Mouse (Mus musculus) CH12.LX (cell line): ENCODE data around the gene Ctnnd2. TPM values are rescaled to one million over a fixed set of nuclear protein-coding genes. Genes with fewer than 3 reads are reported as not detected.

ENCODE experiments used
- DNase-seq: peaks from one replicate; pipeline ENCODE4 v3.0.0-alpha.2; 2013; ENCODE audit errors: extremely low read depth
- H3K27ac ChIP-seq: 2 replicates; pipeline ENCODE4 v1.5.1; 2012; ENCODE audit warnings: low read depth, mild to moderate bottlenecking, control low read depth, moderate library complexity; ENCODE audit not compliant: insufficient read depth
- H3K27me3 ChIP-seq: replicated peaks from 2 replicates; pipeline ENCODE3; 2012; ENCODE audit warnings: inconsistent platforms
- H3K36me3 ChIP-seq, 2 experiments: replicated peaks in 1 of 2; 2 replicates each; pipeline versions ENCODE3 to v1.6.1; 2012; ENCODE audit warnings: inconsistent platforms in 1 of 2, low read length in 1 of 2, mild to moderate bottlenecking in 1 of 2, mixed read lengths in 1 of 2, moderate library complexity in 1 of 2; ENCODE audit not compliant: control insufficient read depth in 1 of 2, insufficient read depth in 1 of 2
- H3K4me1 ChIP-seq, 2 experiments: 2 replicates each; pipeline ENCODE4 v1.6.1; 2012; ENCODE audit warnings: inconsistent platforms in 1 of 2, moderate library complexity in 1 of 2; ENCODE audit not compliant: insufficient read depth in 2 of 2, control insufficient read depth in 1 of 2
- H3K4me2 ChIP-seq: 2 replicates; pipeline ENCODE4 v1.6.1; 2012; ENCODE audit warnings: low read depth, mild to moderate bottlenecking, control low read depth; ENCODE audit not compliant: poor library complexity, insufficient read depth, severe bottlenecking
- H3K4me3 ChIP-seq, 3 experiments: fragments of 150-350 bp in 1 of 3; sonication (generic) in 1 of 3; replicated peaks in 1 of 3; 2 replicates each; pipeline versions ENCODE3 to v1.5.1; 2011 to 2012; ENCODE audit warnings: low read depth in 2 of 3, low read length in 2 of 3, mild to moderate bottlenecking in 2 of 3, moderate library complexity in 2 of 3, control low read depth in 1 of 3, improper control_type of control experiment in 1 of 3, inconsistent platforms in 1 of 3, mixed read lengths in 1 of 3; ENCODE audit not compliant: poor library complexity in 1 of 3
- H3K79me2 ChIP-seq: replicated peaks from 2 replicates; pipeline ENCODE4 v1.6.1; 2012; ENCODE audit warnings: mild to moderate bottlenecking, moderate library complexity; ENCODE audit not compliant: control insufficient read depth, poor library complexity, insufficient read depth, severe bottlenecking; ENCODE audit errors: extremely low read depth
- H3K9ac ChIP-seq: 2 replicates; pipeline ENCODE4 v1.6.1; 2012; ENCODE audit warnings: low read depth, mild to moderate bottlenecking, control low read depth, moderate library complexity; ENCODE audit not compliant: insufficient read depth
- H3K9me3 ChIP-seq: replicated peaks from 2 replicates; pipeline ENCODE3; 2012; ENCODE audit warnings: low read length, inconsistent platforms, mixed read lengths
- BHLHE40 ChIP-seq: IDR thresholded peaks from 2 replicates; pipeline ENCODE4 v1.6.1; 2011; ENCODE audit warnings: mild to moderate bottlenecking, low read depth, low read length, improper control_type of control experiment
- ELF1 ChIP-seq: IDR thresholded peaks from 2 replicates; pipeline ENCODE4 v1.6.1; 2014; ENCODE audit warnings: low read depth, mild to moderate bottlenecking, inconsistent platforms, low read length, improper control_type of control experiment
- ETS1 ChIP-seq: conservative IDR thresholded peaks from 2 replicates; pipeline ENCODE4 v1.6.1; 2012; ENCODE audit warnings: low read depth, mild to moderate bottlenecking, inconsistent platforms, low read length, improper control_type of control experiment, moderate library complexity
- GABPA ChIP-seq: IDR thresholded peaks from 2 replicates; pipeline ENCODE4 v1.6.1; 2012; ENCODE audit warnings: low read depth, low read length, improper control_type of control experiment, inconsistent platforms; ENCODE audit not compliant: insufficient replicate concordance
- HCFC1 ChIP-seq: IDR thresholded peaks from 2 replicates; pipeline ENCODE4 v1.6.1; 2012; ENCODE audit warnings: low read depth, mild to moderate bottlenecking, inconsistent platforms, low read length, improper control_type of control experiment
- JUN ChIP-seq: IDR thresholded peaks from 2 replicates; pipeline ENCODE4 v1.6.1; 2011; ENCODE audit warnings: low read depth, mild to moderate bottlenecking, low read length, improper control_type of control experiment, moderate library complexity; ENCODE audit not compliant: insufficient read depth
- JUND ChIP-seq: conservative IDR thresholded peaks from 2 replicates; pipeline ENCODE4 v1.6.1; 2011; ENCODE audit warnings: low read depth, low read length, improper control_type of control experiment
- MAX ChIP-seq: IDR thresholded peaks from 2 replicates; pipeline ENCODE4 v1.6.1; 2011; ENCODE audit warnings: low read length, improper control_type of control experiment
- MEF2A ChIP-seq: IDR thresholded peaks from 2 replicates; pipeline ENCODE4 v1.6.1; 2014; ENCODE audit warnings: low read depth, mild to moderate bottlenecking, inconsistent platforms, low read length, improper control_type of control experiment, borderline replicate concordance
- MXI1 ChIP-seq: IDR thresholded peaks from 2 replicates; pipeline ENCODE4 v1.6.1; 2011; ENCODE audit warnings: mild to moderate bottlenecking, low read depth, low read length, improper control_type of control experiment
- MYC ChIP-seq: IDR thresholded peaks from 2 replicates; pipeline ENCODE4 v1.6.1; 2011; ENCODE audit warnings: low read depth, mild to moderate bottlenecking, improper control_type of control experiment, low read length
- NRF1 ChIP-seq: IDR thresholded peaks from 2 replicates; pipeline ENCODE4 v1.6.1; 2014; ENCODE audit warnings: low read depth, mild to moderate bottlenecking, inconsistent platforms, low read length, improper control_type of control experiment, moderate library complexity
- POLR2A ChIP-seq: IDR thresholded peaks from 2 replicates; pipeline ENCODE4 v1.6.1; 2011; ENCODE audit warnings: low read depth, mild to moderate bottlenecking, improper control_type of control experiment, low read length
- POLR2AphosphoS2 ChIP-seq: IDR thresholded peaks from 2 replicates; pipeline ENCODE4 v1.6.1; 2011; ENCODE audit warnings: low read depth, low read length, improper control_type of control experiment
- RAD21 ChIP-seq: IDR thresholded peaks from 2 replicates; pipeline ENCODE4 v1.6.1; 2011; ENCODE audit warnings: low read depth, mild to moderate bottlenecking, low read length, improper control_type of control experiment, moderate library complexity
- SIN3A ChIP-seq: IDR thresholded peaks from 2 replicates; pipeline ENCODE4 v1.6.1; 2012; ENCODE audit warnings: low read length, improper control_type of control experiment, inconsistent platforms
- SMC3 ChIP-seq: IDR thresholded peaks from 2 replicates; pipeline ENCODE4 v1.6.1; 2011; ENCODE audit warnings: low read depth, low read length, improper control_type of control experiment
- TBP ChIP-seq: conservative IDR thresholded peaks from 2 replicates; pipeline ENCODE4 v1.6.1; 2011; ENCODE audit warnings: low read depth, low read length, improper control_type of control experiment
- TCF12 ChIP-seq: IDR thresholded peaks from 2 replicates; pipeline ENCODE4 v1.6.1; 2014; ENCODE audit warnings: low read depth, mild to moderate bottlenecking, inconsistent platforms, low read length, improper control_type of control experiment
- USF1 ChIP-seq: IDR thresholded peaks from 2 replicates; pipeline ENCODE4 v1.6.1; 2014; ENCODE audit warnings: low read depth, mild to moderate bottlenecking, inconsistent platforms, low read length, improper control_type of control experiment
- USF2 ChIP-seq: conservative IDR thresholded peaks from 2 replicates; pipeline ENCODE4 v1.6.1; 2011; ENCODE audit warnings: low read depth, low read length, improper control_type of control experiment
- ZC3H11A ChIP-seq: IDR thresholded peaks from 2 replicates; pipeline ENCODE4 v1.6.1; 2012; ENCODE audit warnings: low read depth, mild to moderate bottlenecking, inconsistent platforms, low read length, improper control_type of control experiment
- ZKSCAN1 ChIP-seq: IDR thresholded peaks from 2 replicates; pipeline ENCODE4 v1.6.1; 2012; ENCODE audit warnings: low read depth, inconsistent platforms, low read length, improper control_type of control experiment, borderline replicate concordance
- dilution Hi-C: fragments of 300-500 bp; cut with MboI; formaldehyde crosslinking; loops from 2 replicates; pipeline ENCODE4 v1.14.3; 2020; ENCODE audit warnings: low sequenced_read_pairs; ENCODE audit not compliant: extremely low pct_unique_long_range_greater_than_20kb, extremely low pct_ligation_motif_present
- in situ Hi-C: fragments of 300-500 bp; cut with MboI; formaldehyde crosslinking; loops from 3 replicates; pipeline ENCODE4 v1.14.3; 2019; ENCODE audit warnings: low sequenced_read_pairs, low pct_ligation_motif_present, low pct_unique_long_range_greater_than_20kb, mixed read lengths
- polyA plus RNA-seq: library from polyadenylated mRNA; unstranded; fragments of >175 nt; gene quantifications from 2 replicates; pipeline ENCODE4 v1.2.1, GENCODE M21; 2012; ENCODE audit warnings: low read depth; ENCODE audit not compliant: insufficient read length
- total RNA-seq, 2 experiments: library from RNA; depleted of rRNA; stranded (reverse); fragments of 300-350 nt in 1 of 2; fragments of >200 nt in 1 of 2; gene quantifications; 2 replicates each; pipeline ENCODE4 v1.2.3; 2012 to 2014

Ctnnd2 gene
- total and polyA plus RNA-seq, 3 experiments = 0.23 TPM; not detected in 2

GRCm38 (mm10) chr15:30174321-30174720, 1.9 kb downstream of the Ctnnd2 start:
- H3K79me2 ChIP-seq = no peaks in the 10 kb centered on the region
- H3K4me1 ChIP-seq = no peaks in the 10 kb centered on the region
- in situ Hi-C loops (no loop called here), dilution Hi-C loops (no loop called here)
- no peaks in the 10 kb centered on the region for H3K36me3 ChIP-seq
- no peak overlapping the region for H3K9ac ChIP-seq
- H3K4me2 ChIP-seq = no peak overlapping the region
- H3K27ac ChIP-seq = no peak overlapping the region
- no peak for TF ChIP-seq GABPA
- peaks cover 66% of the 10 kb centered on the region for H3K9me3 ChIP-seq
- no peaks in the 10 kb centered on the region for H3K27me3 ChIP-seq
- DNase-seq = no peak
- H3K4me3 ChIP-seq = no peak overlapping the region

- Histone ChIP-seq H3K79me2 (no peaks in the 10 kb centered on the region), H3K4me2 (no peak overlapping the region), H3K9me3 (peaks cover 66% of the 10 kb centered on the region), H3K36me3 (no peaks in the 10 kb centered on the region), H3K4me3 (no peak overlapping the region), H3K27me3 (no peaks in the 10 kb centered on the region), H3K9ac (no peak overlapping the region), H3K27ac (no peak overlapping the region), H3K4me1 (no peaks in the 10 kb centered on the region)
- TF ChIP-seq POLR2A (no peak), NRF1 (no peak), ZC3H11A (no peak), ELF1 (no peak), SMC3 (no peak), POLR2AphosphoS2 (no peak), SIN3A (no peak), MYC (no peak), MXI1 (no peak), USF2 (no peak), MEF2A (no peak)
- in situ Hi-C loops = no loop called here
- dilution Hi-C loops = no loop called here
- no peak for DNase-seq
Measured at GRCm38 (mm10) chr15:30184020-30184419, 11.6 kb downstream of the Ctnnd2 start.

- in situ Hi-C loops = no loop called here
- no peaks in the 10 kb centered on the region for H3K27me3 ChIP-seq
- no peak for TF ChIP-seq SIN3A
- no peak for TF ChIP-seq BHLHE40
- no peak for TF ChIP-seq USF1
- no peak for TF ChIP-seq MEF2A
- no peak for TF ChIP-seq TCF12
- TF ChIP-seq HCFC1 = no peak
- no peak for TF ChIP-seq MAX
- no peak for TF ChIP-seq POLR2A
- TF ChIP-seq JUN = no peak
- TF ChIP-seq ZKSCAN1 = no peak
- TF ChIP-seq ETS1 = no peak
- no peak for TF ChIP-seq JUND
- no peak for TF ChIP-seq MXI1
- no peak for TF ChIP-seq TBP
- TF ChIP-seq RAD21 = no peak
- TF ChIP-seq, all 38 proteins: peak for 0
- Histone ChIP-seq H3K79me2 (no peaks in the 10 kb centered on the region), H3K4me1 (no peaks in the 10 kb centered on the region), H3K4me3 (no peak overlapping the region), H3K36me3 (no peaks in the 10 kb centered on the region), H3K27ac (no peak overlapping the region), H3K9ac (no peak overlapping the region), H3K9me3 (peaks cover 54% of the 10 kb centered on the region), H3K4me2 (no peak overlapping the region)
- no peak for DNase-seq
- dilution Hi-C loops = no loop called here
Measured at GRCm38 (mm10) chr15:30190872-30191271, 18.5 kb downstream of the Ctnnd2 start.
